Mouse (Mus musculus): ENCODE data around the gene Astn1. TPM values are rescaled to one million over a fixed set of nuclear protein-coding genes. Genes with fewer than 3 reads are reported as not detected.

Gene Astn1
- total and polyA plus RNA-seq, 3 experiments = not detected

- TF ChIP-seq KAT2A (conservative IDR thresholded peaks at IDR 0.05; ENCODE audit: low read depth, low read length) (no peak), CHD2 (IDR thresholded peaks at IDR 0.05; ENCODE audit: low read length) (no peak)
- Histone ChIP-seq H3K9me3 (replicated peaks; ENCODE audit: insufficient read depth, low read length) (no peaks in the 10 kb centered on the region), H3K4me1 (ENCODE audit: control insufficient read depth in 1 of 2, insufficient read depth in 2 of 2, low read length in 2 of 2) (no peaks in the 10 kb centered on the region), H3K9ac (ENCODE audit: control insufficient read depth, low read depth, low read length, poor library complexity, severe bottlenecking) (no peak within 1 kb of the TSS), H3K79me2 (ENCODE audit: control insufficient read depth, insufficient read depth, low read length, poor library complexity) (no peaks in the 10 kb centered on the region), H3K36me3 (ENCODE audit: control insufficient read depth in 1 of 2, insufficient read depth in 2 of 2, low read length in 2 of 2) (no peaks in the 10 kb centered on the region), H3K4me3 (ENCODE audit: control insufficient read depth in 1 of 2, insufficient read depth in 1 of 2, low read depth in 2 of 2, low read length in 2 of 2) (no peak within 1 kb of the TSS), H3K27me3 (ENCODE audit: control insufficient read depth in 1 of 2, insufficient read depth in 2 of 2, low read length in 2 of 2) (no peaks in the 10 kb centered on the region), H3K27ac (ENCODE audit: control insufficient read depth, low read depth, low read length) (no peak within 1 kb of the TSS)
- DNase-seq (ENCODE audit: low read depth, low spot score) = no peak
Observed at GRCm38 (mm10) chr1:158356051-158356461, 6.0 kb upstream of the Astn1 start, which contains the start of gene Brinp2. Gene Brinp2, minus strand, starts transcription at chr1:158356326.

DNA sequence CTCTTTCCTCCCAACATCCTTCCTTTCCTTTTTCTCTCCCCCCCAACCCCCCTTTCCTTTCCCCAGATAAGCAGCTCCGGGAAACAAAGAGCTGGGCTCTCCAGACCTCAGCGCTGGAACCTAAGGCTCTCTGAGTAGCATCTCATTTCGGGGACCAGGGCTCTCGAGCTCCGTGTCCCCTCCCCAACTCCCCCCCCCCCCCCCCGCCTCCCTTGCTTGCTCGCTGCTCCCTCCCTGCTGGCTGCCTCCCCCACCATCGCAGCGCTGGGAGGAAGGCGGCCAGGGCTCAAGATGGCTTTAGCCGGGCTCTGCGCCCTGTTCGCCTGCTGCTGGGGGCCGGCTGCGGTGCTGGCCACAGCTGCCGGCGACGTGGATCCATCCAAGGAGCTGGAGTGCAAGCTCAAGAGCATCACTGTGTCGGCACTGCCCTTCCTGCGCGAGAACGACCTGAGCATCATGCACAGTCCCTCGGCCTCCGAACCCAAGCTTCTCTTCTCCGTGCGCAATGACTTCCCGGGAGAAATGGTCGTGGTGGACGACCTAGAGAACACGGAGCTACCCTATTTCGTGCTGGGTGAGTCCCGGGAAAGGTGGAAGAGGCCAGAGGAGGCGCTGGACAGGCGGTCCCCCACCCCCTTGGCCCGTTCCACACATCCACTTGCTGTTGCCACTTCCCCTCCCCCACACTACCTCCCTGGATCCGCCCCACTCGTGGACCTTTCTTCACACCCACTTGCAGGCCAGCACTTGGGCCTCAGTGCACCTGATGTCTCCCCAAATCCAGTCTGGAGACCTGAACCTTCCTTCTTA, 424 bp downstream of the Astn1 start:
- DNase-seq (ENCODE audit: low read depth, low spot score) = no peak
- no peaks in the 10 kb centered on the region for H3K27me3 ChIP-seq (ENCODE audit: control insufficient read depth in 1 of 2, insufficient read depth in 2 of 2, low read length in 2 of 2)
- no peaks in the 10 kb centered on the region for H3K9me3 ChIP-seq (replicated peaks; ENCODE audit: insufficient read depth, low read length)
- no peaks in the 10 kb centered on the region for H3K79me2 ChIP-seq (ENCODE audit: control insufficient read depth, insufficient read depth, low read length, poor library complexity)
- H3K9ac ChIP-seq (ENCODE audit: control insufficient read depth, low read depth, low read length, poor library complexity, severe bottlenecking) = no peak overlapping the region
- TF ChIP-seq POLR2AphosphoS2 (IDR thresholded peaks at IDR 0.05; ENCODE audit: low read length) (no peak), NRF1 (IDR thresholded peaks at IDR 0.05; ENCODE audit: insufficient read depth, low read depth, low read length, poor library complexity, severe bottlenecking) (no peak), ZMIZ1 (IDR thresholded peaks at IDR 0.05; ENCODE audit: low read depth, low read length) (no peak), GABPA (IDR thresholded peaks at IDR 0.05; ENCODE audit: low read depth, low read length) (no peak), HCFC1 (IDR thresholded peaks at IDR 0.05; ENCODE audit: low read depth, low read length) (no peak), USF2 (IDR thresholded peaks at IDR 0.05; ENCODE audit: borderline replicate concordance in 1 of 2, insufficient read depth in 1 of 2, low read depth in 1 of 2, low read length in 2 of 2) (no peak), NELFE (IDR thresholded peaks at IDR 0.05; ENCODE audit: low read depth, low read length) (no peak), CHD1 (IDR thresholded peaks at IDR 0.05; ENCODE audit: low read depth, low read length) (no peak), MXI1 (IDR thresholded peaks at IDR 0.05; ENCODE audit: low read depth, low read length) (no peak), CTCF (IDR thresholded peaks at IDR 0.05 in 2 of 3, conservative IDR thresholded peaks at IDR 0.05 in 1 of 3; ENCODE audit: control insufficient read depth in 1 of 3, insufficient read depth in 1 of 3, low read depth in 2 of 3, low read length in 3 of 3, poor library complexity in 1 of 3, severe bottlenecking in 1 of 3) (no peak), MAX (IDR thresholded peaks at IDR 0.05; ENCODE audit: low read length) (no peak), E2F4 (IDR thresholded peaks at IDR 0.05; ENCODE audit: borderline replicate concordance, low read depth, low read length) (no peak), JUND (IDR thresholded peaks at IDR 0.05; ENCODE audit: low read depth, low read length) (no peak), EP300 (IDR thresholded peaks at IDR 0.05; ENCODE audit: low read depth in 1 of 2, low read length in 2 of 2) (no peak), MEF2A (IDR thresholded peaks at IDR 0.05; ENCODE audit: extremely low read depth, insufficient replicate concordance, low read depth, low read length, poor library complexity, severe bottlenecking) (no peak), MYB (IDR thresholded peaks at IDR 0.05; ENCODE audit: low read depth, low read length) (no peak)
- no peak overlapping the region for H3K27ac ChIP-seq (ENCODE audit: control insufficient read depth, low read depth, low read length)
- no peaks in the 10 kb centered on the region for H3K36me3 ChIP-seq (ENCODE audit: control insufficient read depth in 1 of 2, insufficient read depth in 2 of 2, low read length in 2 of 2)
- H3K4me1 ChIP-seq (ENCODE audit: control insufficient read depth in 1 of 2, insufficient read depth in 2 of 2, low read length in 2 of 2) = no peaks in the 10 kb centered on the region
- no peak overlapping the region for H3K4me3 ChIP-seq (ENCODE audit: control insufficient read depth in 1 of 2, insufficient read depth in 1 of 2, low read depth in 2 of 2, low read length in 2 of 2)

All from MEL (cell line).